Mouse (Mus musculus): ENCODE measurements at regions not wholly inside any gene's neighbourhood (a gene's known extent, or its start where the extent isn't known, plus 50 kb on each side); places are given as distances from the start of the nearest gene placed in this dataset.

DNA sequence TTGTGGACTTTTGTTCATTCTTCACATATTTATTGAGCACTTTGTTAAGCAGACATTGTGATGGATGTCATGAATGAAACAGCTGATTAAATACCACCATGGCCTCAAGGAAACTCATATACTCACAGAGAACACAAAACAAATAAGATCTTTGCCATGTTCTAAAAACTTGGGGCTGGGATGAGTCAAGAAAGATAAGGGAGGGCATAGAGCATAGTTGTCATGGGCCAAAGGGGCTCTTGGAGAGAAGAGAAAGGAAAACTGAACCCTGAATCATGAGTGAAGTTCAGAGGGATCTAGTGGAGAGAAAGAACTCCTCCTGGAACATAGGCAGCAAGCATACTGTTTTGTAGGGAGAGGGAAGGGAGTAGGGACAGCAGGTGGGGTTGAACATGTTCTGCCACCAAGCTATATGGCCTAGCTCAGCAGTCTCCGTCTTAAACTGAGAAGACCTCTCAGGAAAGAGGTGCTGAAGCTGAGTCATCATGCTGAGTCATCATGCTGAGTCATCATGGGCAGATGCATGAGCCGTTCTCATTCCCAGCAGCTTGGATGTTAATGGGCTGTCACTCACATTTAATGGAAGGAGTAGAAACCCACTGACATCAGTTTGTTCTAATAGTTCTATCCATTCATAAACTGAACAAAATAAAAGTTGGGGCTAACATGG is 69.6 kb downstream of the Cetn3 start:
- no peak for DNase-seq

DNA sequence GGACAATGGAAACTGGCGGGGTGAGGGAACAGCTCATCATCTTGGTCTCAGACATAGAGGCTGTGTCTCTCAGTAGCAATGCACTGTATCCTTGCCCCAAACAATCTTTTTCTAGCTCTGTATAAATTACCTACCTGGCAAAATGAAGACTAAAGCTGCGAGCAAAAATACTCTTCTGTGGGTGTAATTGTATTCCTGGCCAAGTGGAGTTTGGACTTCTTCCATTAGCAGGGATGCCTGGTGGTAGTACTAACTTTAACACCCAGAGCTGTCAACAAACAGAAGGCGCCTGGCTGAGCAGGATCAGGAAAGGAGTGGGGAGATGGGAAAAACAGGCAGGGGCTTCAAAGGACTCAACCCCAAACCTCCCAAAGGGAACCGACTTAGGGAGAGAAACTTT is 73.2 kb downstream of the Cetn3 start:
- DNase-seq, result no peak

DNA sequence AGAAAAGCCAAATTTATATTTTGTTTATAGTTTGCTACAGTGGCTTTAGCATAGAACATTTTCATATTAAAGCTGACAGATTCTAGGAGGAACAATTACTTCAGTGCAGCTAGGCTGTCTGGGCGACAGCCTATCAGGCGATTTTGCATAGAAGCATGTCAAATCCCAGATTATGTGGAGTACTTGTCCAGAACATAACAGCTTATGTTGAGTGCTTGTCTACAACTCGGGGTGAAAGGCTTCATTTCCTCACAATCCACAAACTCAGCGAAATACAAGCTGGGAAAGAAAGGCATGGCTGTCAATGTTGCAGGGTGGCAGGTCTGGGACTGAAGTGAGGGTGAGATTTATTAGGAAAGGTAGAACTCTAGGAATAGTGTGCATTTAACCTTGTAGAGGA is 77.8 kb downstream of the Cetn3 start:
- no peak for DNase-seq

DNA sequence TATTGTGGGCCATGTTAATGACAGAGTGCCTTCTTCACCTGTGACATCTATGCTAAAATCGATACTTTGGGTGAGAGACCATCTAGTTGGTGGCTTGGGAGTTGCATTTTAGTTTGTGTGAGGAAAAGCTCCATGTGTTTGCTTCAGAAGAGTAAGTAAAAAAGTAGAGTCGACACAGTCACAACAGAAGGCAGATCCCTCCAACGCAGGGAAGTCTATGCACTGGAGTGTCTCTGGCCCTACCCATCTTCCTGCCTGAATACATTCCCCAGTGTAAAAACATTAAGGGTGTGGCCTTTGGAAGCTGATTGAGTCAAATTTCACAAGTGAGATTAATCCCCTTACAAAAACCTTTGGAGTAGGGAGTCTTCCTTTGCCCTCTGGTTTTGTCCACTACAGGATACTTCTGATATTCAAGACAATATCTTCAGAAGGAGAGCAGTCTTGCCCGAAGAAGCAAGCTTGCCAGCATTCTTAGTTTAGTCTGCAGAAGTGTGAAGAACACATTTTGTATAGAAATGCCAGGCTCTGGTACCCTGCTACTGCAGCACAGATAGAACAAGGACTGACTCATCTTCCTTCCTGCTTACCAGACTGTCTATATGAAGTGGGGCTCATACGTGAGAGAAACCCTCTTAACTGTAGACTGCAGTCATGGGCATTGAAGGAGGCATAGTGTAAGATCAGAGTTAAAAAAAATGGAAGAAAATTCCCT is 79.2 kb downstream of the Cetn3 start:
- DNase-seq, result no peak

DNA sequence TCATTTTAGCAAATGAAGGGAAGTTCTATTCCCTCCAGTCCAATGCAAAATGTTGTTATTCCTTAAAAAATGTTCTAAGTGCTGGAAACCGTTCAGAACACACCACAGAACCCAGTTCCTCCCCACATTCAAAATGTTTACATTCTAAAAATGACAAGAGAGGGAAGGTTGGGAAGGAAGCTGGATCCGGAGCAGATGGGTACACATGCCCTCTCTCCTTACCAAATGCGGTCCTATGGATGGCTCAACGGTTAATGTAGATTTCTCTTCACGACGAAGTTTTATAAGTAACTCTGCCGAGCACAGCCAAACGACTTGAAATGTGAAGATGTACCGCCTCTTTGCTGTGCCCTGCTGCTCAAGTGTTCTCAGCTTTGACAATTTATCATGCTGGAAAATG is 88.3 kb downstream of the Cetn3 start:
- no peak for DNase-seq

DNA sequence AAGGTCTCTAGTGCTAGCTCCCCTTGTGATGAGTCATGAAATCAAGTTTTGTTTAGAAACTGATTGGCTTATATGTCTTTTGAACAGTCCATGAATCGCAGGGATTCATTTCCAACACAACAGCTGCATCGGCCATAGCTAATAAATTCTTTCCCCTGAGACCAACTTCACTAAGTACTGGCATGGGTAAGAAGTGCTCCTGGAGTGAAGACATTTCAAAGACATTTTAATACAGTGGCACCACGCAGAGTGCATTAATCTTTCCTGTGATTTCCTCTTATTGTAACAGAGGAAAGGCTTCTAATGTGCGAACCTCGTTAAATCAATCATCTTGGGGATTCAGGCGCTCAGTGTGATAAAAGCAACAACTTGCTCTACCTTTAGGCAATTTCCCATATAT is 103.0 kb downstream of the Cetn3 start:
- DNase-seq, result no peak

DNA sequence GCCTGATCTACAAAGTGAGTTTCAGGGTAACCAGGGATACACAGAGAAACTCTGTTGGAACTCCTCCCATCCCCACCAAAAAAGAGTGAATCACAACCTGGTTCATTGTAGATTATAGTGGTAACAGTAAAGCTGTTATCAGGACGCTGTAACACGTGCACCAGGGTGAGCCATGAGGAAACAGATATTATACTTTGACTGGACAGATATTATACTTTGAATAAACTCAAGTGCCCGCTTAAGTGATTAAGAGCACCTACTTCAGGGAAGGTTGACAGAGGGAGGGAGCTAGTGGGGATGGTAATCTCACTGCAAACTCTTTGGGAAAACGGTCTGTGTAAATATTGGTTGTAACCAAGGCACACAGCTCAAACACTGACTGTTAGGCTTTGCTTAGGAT is 147.4 kb downstream of the Cetn3 start:
- DNase-seq, result no peak

DNA sequence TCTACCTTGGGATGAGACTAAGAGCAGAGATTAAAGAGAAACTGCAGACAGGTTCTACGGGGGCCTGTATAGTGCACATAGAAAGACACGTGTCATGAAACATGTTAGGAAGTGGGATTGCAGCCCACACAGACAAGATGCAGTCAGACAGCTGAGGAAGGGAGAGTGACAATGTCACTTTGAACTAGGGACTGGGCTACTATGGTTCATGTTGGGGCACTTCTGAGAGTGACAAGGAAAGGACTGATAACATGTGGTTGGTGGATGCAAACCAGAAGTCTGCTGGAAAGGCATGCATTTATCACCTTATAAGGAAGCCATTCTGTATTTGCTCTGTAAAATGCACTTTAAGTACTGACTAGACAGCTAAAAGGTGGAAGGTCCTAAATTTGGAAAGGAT is 148.3 kb downstream of the Cetn3 start:
- DNase-seq, result no peak

DNA sequence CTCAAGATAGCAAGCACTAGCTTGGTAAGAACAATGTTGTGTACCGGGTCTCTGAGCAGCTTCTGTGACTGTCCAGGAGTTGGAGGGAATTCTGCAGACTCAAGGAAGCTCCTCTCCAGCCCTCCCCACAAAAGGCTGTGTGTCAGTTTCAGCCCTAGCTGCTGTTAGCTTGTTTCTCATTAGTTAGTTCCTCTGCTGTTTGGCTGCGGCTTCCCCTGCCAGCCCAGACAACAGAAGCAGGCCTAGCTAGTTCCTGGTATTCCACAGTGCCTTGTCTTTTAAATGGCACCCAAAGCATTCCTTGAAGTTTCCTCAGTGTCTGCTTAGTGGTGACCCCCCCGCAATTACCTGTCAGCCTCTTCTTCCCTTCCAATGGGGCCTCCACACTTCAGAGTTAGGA is 154.2 kb downstream of the Cetn3 start:
- DNase-seq, result no peak

DNA sequence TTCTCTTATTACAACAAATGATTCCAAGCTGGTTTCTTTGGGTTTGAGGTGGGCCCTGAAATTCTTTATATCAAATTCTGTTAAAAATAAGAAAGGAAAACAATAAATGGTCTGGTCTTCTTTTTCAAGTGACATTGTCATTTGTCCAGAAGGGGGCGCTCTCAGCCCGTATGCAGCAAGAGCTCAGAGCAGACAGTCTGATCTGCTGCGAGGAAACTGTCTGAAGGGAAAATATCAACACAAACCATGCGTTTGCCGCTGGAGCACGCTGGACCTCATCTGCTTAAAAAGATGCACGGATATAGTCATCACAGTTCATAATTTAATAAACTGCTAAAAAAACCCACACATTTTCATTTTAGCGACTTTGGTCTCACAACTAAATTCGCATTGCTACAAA is 161.2 kb downstream of the Cetn3 start:
- DNase-seq, result peak; percentile 62

DNA sequence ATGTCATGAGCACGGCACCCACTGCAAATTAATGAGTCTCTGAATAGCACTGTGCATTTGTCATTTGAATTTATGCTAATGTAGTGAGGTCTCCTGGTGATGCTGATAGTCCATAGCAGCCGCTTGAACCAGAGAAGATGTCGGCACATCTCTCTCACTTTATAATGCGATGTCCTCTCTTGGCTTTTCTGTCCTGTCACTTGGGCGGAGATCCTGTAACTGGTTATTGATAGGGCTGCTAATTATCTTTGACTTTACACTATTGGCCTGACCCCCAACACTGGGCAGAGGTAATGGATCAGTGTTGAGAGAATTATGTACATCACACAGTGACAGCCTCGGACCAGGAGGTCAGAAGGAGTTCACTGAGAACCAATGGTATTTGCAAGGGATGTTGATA is 161.6 kb downstream of the Cetn3 start:
- DNase-seq, result no peak

DNA sequence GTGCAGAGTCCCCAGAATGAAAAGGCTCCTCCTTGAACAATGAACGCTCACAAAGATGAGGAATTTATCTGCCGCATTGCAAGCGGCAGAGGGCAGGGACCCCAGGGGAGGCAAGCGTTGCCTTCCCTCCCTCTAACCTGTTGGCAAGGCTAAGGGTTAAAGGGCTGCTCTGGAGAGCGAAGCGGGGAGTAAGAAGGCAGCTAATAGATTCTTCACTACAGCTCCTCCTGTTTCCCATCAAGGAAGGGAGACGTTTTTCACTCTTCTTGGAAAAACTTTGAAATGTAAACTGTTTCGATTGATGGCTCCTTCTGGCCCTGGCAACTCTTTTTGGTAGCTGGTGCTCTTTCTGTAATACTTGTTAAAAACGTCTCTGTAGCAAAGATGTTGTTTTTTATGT is 162.9 kb downstream of the Cetn3 start:
- DNase-seq, result no peak

DNA sequence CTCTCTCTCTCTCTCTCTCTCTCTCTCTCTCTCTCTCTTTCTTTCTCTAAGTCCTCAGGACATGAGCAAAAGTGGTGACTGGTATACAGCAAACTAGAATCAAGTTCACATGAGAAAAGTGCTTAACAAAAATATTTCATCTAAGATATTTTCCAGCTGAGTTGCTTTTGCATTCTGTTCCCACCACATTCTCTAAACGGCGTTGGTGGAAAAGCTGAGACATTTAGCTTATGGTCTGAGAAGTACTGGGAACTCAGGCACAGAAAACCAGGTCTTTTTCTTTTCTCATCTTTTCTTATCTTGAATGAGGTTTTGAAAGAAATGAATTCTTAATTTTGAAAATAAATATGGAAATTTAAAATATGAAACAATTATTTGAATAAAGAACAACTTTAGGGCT is 182.6 kb downstream of the Cetn3 start:
- no peak for DNase-seq

DNA sequence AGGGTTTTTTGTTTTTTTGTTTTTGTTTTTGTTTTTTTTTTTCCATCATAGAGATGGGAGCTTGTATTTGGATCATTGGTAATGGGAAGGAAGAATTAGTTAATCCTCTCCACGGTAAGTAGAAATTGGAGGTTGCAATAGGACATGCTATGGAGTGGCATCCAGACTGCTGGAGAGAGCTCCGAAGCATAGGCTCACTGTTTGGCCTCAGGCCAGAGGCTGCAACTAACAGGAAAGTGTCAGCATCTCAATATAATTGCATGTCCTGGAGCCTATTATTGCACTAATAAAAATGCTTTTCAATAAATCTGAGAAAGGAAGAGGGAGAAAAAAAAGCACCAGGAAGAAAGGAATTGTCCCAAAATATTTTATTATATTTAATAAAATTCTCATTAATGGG is 193.0 kb downstream of the Cetn3 start:
- DNase-seq, result no peak

DNA sequence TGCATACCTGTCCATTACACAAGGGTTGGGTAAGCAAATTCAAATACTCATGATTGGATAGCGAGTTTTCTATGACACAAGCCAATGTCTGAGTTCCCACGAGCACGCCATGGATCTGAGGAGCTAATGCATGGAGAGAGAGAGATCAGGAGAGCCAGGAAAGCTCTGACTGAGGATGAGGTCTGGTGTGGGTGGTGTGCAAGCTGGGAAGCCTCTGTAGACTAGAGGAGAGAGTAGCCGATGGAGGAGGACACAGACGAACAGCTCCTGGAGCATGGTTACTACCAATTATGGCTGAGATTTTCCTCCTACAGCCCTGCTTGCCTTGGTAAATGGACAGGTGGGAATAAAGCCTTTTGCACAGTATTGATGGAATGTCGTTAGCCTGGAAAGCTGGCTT is 195.1 kb downstream of the Cetn3 start:
- DNase-seq, result no peak

DNA sequence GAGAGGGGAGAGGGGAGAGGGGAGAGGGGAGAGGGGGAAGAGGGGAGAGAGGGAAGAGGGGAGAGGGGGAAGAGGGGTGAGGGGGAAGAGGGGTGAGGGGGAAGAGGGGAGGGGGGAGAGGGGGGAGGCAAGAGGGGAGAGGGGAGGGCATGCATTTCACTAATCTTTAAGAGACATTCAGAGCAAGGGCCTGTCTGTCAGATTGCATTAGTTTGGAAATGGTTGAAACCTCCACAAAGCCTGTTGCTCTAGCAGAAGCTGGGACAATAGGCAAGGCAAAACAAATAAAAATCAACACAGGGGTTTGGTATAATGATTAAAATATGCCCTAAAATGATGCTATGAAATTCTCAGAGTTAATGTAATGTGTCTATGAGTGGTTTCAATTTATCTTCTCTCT is 196.4 kb downstream of the Cetn3 start:
- DNase-seq, result no peak

DNA sequence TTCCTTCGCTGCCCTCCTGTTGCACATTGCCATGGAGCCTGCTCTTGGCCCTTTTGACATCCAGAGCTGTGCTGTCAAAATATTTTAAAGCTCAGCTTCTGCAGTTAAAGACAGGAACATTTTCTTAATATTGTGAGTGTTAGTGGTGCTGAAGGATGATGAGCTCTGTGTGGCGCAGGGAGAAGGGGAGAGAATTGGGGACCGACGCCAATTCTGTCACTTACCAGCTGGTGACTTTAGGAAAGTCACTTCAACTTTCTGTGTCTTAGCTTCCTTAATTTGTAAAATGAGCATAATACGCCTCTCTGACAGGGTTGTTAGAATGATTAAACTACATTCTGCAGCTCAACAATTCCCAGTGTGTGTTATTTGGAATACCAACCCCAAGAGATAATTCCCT is 197.2 kb downstream of the Cetn3 start:
- DNase-seq, result no peak

DNA sequence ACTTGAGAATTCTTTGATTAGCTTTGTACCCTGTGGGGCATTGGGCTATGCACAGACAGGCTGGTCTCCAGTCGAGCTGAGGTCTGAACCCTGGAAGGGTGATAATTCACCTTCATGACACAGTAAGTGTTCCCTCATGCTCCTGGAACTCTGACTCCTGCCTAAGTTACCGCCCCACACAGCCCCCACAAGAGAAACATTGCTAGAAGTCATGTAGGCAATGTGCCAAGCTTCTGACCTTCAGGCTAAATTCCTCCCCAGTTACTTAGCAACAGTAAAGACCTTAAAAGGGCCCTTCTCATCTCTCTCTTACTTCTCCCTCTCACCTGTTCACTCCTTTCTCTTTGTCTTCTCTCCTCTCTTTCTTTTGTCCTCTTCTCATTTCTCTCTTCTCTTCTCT is 199.6 kb downstream of the Cetn3 start:
- DNase-seq, result no peak

DNA sequence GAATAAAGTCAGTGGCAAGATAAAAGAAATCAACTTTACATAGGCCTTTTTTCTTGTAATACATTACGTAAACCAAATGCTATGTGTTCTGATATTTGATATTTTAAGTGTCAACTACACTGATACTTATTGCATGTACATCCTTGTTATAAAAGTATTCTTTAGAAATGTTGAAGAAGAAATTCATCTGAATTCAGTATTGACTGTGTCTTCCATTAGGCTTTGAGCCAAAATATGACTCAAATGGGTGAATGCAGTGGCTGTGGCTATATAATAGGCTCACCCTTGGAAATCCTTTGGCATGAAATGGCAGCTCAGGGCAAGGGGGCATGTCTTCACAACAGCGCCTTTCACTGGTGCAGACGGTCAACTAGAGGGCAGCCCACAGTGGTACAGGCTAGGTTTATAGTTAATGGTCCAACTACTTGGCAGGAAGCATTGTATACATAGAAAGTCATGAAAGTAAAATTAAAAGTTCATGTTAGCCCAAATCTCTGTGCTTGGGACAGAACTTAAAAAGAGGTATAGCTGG is 217.9 kb downstream of the Cetn3 start:
- DNase-seq, result no peak

DNA sequence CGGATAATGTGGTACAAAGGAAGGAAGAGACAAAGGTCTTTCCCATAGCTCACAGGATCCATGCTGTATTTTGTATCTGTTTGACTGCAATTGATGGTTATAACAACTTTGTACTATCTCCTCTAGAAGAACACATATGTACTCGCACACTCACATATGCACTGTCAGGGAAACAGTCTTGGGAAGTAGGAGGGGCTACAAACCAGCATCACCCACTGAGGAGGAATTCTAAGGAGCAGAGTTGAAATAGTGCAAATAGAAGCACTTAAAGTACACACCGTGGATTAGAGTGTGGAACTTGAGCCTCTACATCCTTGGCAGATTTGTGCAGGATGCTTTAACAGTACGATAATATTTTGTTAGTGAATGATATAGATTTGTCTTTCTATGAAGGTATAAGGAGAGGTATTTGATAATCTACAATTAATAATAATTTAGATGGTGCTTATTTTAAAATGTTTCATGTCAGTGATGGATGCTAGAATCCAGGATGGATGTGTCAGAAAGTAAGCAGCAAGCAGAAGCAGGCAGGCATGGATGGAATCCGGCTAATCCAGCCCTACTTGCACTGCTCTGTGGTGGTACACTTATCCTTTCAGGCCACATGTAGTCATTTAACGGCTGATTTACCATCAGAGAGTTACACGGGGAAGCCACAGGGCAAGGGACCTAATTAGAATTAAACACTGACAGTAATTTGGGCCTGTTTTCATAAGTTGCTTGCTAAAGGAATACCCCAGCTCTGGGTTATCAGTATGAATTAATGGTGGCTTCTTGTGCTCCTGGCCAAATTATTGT is 223.3 kb downstream of the Cetn3 start:
- DNase-seq, result no peak

DNA sequence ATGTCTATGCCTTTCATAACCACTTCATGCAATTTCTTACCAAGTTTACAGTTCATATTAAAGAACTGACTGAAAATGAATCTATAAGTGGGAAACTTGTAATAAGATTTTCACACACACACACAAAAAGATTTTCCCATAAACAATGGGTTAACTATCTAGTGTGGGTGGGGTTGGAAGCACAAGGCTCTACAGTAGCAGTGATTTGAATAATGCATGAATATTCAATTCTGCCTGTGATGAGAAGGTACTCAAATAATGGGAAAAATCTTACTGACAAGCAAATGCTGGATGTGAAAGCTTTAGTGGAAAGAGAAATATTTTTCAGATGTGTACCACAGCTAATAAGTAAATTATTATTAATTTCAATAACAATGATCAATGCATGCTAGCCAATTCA is 224.3 kb downstream of the Cetn3 start:
- DNase-seq, result no peak

DNA sequence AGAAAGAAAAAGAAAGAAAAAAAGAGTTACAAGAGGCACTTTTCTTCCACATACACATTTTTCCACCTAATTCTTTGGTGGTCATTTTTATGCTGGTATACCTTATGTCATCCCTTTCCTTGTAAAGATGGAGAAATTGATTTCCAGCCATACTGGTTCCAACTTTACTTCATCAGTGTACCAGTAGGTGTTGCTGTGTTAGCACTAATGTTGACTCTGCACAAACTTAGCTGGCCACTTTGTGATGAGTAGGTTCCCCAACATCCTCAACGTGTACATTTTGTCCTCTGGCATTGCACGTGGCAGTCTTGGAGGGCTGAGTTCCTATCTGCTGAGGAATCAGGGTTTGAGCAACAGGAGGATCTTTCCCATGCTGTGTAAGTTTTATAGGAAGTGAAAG is 256.7 kb downstream of the Cetn3 start:
- DNase-seq, result no peak

DNA sequence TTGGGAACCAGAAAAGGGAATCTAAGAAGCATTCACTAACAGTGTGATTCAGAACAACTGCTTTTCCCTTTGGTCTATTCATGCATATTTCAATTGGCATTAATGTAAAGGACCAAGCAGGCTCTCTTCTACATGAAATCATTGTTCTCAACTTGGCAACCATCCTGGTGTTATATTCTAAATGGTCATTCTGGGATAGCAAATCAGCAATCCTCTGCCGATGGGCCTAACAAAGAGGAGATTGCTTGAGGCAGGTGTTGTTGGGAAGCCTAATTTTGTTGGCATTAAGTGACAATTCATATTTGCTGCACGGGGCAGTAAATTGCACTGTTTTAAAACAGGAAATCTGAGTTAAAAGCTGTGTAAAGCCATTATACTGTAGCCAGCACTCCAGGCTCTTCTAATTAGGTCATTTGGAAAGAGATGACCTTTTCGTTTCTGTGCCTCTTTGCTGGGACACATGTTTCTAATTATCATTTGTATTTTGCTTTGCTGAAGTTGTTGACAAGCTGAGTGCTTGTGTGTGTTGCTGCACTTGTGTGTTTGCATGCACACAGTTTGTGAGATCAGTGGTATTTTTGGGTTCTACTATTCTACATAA is 275.4 kb downstream of the Cetn3 start:
- no peak for DNase-seq

DNA sequence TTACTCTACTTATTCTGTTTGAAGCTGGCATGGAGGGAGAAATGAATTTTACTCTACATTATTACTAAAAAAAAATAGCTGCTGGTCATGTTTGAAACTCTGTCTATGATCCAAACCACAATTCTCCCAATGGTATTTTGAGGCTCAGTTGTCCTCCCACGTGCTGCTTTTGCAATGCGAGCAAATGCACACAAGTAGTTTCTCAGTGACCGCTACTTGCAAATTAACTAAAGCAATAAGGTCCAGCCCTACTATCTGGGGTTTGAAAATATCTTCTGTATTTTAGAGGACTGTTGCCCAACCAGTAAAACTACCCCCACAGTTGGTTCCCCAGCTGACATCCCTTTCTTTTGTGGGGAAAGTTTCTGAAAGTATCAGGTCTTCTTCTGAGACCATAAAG is 276.0 kb downstream of the Cetn3 start:
- no peak for DNase-seq

Data from cerebellum, adult 9-11 months (tissue).